Mouse (Mus musculus) layer of hippocampus, adult 9-10 months (tissue): ENCODE measurements around the gene Drc1.
A peak's percentile ranks its signal among the peaks of the same experiment; 100 is the strongest.

ENCODE experiments used
- DNase-seq: peaks from one replicate; pipeline ENCODE4 v3.0.0; 2022; ENCODE audit warnings: low spot score

The Drc1 gene

DNA sequence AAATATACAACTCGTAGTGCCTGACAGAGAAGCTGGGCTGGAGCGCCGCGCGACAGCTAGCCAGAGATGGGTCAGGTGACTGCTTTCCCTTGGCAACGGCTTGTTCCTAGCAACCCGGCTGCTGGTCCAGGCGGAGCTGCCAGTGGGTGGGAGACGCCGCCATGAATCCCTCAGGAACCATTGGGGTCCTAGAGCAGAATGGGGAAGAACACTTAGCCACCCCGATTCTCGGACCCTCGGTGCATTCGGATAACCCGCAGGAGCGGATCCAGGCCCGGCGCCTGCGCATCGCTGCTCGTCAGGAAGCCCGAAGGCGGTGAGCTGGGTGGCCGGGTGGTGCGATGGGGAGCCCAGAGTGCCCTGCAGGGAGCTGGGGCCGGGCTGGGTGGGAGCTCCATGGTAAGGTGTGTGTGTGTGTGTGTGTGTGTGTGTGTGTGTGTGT is at the start of gene Drc1:
TSS of gene Drc1 (plus strand) at position 98 of the 442 bp plus-strand sequence.
- no peak for DNase-seq

DNA sequence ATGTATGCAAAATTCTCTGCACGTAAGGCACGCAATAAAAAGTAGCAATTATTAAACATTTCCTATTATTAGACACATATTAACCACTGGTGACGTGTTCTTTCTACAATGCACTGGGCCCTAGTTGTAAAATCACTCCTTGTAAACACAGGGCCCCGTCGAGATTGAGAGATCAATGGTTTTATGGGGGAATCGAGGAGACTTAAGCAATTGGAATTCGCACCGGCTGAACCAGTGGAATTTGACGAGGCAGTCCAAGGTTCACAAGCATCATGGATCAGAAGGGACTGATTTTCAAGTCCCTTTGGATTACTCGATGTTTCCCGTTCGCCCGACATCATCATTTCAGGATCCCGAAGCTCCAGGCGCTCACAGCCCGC is 49.3 kb upstream of the Drc1 start:
- DNase-seq = no peak

DNA sequence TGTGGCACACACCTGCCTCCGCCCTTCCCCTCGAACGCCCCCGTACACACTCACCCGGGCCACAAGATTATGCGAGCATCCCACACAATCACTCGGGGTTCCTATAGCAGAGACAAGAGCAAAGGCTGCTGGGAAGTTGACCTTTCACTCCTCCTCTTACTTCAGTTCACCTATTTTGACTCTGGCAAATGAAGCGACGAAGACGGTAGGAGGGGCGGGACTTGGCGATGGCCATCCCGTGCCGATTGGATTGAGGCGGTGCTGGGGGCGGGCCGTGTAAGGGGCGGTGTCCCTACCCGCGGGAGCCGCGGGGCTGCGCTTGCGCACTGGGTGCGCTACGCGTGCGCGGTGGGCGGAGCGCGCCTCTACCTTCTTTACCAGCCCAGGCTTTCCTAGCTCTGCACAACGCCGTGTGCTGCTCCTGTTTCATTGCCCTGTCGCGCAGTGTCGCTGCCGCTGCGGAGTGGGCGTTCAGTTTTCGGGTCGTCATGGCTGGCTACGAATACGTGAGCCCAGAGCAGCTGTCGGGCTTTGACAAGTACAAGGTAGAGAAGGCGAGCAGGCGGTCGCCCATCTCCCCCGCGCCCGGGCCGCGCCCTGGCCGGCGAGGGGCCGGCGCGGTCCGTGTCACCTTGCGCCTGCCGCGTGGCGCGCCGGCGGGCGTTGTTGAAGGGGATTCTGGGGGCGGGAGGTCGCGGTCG is 48.8 kb upstream of the Drc1 start, which contains the start of gene Selenoi:
TSS of gene Selenoi (plus strand) at position 311 of the 701 bp plus-strand sequence.
- peak; percentile 94 for DNase-seq

DNA sequence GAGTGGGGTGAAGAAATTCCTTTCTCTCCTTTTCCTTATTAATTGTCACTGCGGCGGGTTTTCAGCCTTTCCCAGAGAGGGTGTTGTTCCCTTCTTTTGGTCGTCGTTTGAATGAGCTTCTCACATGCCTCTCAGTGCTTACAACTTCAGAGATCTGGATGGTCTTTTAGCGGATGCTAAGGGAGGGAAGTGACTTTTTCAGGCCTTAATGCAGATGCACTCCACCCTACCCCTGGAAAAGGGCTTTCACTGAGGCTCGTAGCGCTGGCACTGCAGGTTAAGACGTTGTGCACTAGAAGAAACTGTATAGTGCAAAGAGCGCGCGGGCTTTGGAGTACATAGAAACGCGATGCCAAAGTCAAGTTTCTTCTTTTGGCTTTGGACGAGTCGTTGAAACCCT is 48.1 kb upstream of the Drc1 start:
- no peak for DNase-seq

DNA sequence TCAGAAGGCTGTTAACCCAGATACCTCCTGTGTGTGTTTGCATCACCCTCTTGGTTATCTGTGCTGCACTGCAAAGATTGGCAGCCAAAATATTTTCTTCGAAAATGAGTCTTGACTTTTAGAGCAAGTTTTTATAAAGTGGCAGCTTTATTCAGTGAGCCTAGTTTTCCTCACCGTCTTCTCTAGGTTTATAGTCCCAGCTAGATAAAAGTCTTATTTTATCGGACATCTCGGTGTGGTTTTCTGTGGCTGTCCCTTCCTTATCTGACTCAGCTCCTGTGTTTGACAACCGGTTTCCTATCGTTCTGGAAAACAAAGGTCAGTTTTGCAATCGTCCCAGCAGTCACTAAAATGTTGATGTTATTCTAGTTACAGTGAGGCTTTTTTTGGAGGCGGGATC is 47.2 kb upstream of the Drc1 start:
- DNase-seq = no peak

DNA sequence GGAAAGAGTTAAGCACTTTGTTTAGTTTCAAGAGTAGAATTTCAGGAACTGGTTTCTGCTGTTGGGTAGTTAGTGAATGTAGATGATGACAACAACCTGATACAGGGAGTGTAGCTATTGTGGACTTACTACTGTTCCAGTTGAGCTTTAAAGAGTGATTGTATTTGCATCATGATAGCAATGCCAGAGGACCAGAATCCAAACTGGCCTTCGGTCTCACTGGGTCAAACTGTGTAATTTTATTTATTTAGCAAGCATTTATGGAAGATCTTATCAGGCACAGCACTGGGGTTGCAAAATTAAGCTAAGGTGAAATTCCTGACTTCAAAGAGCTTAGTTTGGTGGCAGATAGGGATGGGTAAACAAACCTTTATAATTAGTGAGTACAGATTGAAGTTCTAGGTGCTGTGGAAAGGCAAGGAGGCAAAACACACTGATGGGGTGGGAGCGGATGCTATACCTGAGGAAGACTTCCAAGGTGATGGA is 45.5 kb upstream of the Drc1 start:
- DNase-seq = no peak

DNA sequence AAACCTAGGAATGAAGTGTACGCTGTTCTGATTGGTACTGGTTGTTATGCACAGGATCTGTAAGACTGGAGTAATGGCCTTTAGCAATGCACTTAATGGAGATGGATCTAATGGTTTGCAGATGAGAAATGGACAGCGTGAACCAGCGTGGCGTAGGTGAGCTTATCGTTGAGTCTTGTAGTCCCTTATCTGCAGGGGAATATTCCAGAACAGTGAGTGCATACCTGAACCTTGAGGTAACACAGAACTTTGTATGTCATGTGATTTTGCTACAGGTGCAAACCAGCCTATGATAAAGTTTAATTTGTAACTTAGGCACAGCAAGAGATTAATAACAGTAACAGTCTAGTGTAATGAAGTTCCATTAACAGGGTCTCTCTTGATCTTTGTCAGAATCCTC is 42.7 kb upstream of the Drc1 start:
- no peak for DNase-seq

DNA sequence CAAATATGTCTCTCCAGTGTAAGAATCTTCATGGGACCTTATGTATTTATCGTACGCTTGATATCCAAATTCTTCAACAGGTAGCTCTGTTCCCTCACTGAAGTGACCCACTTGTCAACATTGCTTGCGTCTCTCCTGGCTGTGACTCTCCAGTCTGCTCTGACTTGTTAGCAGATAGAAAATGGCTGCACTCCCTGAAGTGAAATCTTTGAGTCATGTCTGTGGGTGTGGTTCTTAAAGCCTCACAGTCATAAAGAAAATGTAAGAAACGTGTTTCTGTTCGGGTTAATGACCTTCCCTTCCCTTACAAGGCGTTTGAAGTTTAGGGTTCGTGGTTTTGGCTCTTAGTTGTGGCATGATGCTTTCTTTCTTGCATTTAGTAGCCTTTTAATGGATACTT is 40.6 kb upstream of the Drc1 start:
- DNase-seq = no peak

DNA sequence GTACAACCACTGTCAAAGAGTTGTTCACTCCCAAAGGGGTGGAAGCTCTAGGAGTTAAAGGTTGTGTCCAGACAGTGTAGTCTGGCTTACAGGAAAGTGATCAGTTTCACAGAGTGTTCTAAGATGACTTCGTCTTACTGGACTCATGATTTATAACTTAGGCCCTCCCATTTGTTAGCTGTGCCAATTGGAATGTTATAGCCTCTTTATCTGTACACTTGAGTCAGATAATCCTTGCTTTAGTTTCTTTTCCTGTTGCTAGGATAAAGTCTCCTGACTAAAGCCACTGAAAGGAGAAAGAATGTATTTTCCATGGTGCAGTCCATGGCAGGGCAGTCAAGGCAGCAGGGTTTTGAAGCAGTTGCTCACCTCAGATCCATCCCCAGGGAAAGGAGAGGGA is 38.8 kb upstream of the Drc1 start:
- DNase-seq = no peak

DNA sequence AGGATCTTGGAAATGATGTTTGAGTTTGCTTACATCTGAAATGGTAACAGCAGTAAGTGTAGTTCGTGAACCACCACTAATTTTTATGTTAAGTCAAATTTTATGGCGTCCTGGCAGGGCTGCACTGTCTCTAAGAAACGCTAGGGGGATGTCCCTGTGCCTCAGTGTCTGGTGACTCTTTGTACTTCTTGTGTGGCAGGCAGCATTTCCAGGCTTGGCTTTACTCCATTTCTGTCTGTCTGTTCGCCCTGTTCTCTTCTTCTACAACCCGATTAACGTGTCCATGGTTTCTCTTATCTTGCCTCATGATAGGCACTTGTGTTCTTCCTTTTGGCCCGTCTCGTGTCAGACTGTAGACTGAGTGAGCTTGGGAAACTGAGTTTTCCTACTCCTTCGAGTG is 37.4 kb upstream of the Drc1 start:
- no peak for DNase-seq

DNA sequence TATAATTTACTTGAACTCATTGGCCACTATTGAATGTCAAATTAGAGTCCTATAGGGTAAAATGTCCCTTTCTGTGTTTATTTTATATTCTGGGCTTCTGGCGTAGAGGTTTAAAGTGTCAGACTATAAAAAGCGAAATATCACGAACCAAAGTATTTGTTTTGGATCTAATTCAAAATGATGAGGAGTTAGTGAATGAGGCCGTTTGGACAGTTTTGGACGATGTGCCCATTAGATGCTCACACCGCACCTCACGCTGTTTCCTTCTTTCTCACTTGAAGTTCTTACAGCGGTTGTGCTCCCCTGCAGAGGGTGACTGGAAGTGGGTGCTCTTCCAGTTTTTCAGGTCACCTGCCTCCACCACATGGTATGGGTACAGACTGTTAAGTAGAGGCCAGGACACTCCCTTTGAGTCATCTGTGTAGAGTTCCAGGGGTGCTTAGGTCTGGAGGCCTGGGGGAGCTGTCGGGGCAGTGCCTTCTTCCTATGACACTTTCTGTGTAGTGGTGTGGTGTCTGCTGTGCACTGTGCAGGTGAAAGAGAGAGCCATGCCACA is 35.2 kb upstream of the Drc1 start:
- no peak for DNase-seq

DNA sequence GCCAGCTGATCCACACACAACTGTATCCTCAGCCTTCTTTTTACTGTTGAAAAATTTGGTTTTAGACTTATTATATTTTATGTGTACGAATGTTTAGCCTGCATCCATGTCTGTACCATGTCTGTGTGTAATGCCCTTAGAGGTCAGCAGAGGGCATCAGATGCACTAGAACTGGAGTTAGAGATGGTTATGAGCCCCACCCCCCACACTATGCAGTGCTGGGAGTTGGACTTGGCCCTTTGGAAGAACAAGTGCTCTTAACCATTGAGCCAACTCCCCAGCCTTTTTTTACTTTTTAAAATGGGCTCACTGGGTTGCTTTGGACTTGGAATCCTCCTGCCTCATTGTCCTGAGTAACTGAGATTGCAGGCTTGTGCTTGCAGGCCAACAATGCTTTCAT is 33.5 kb upstream of the Drc1 start:
- no peak for DNase-seq

DNA sequence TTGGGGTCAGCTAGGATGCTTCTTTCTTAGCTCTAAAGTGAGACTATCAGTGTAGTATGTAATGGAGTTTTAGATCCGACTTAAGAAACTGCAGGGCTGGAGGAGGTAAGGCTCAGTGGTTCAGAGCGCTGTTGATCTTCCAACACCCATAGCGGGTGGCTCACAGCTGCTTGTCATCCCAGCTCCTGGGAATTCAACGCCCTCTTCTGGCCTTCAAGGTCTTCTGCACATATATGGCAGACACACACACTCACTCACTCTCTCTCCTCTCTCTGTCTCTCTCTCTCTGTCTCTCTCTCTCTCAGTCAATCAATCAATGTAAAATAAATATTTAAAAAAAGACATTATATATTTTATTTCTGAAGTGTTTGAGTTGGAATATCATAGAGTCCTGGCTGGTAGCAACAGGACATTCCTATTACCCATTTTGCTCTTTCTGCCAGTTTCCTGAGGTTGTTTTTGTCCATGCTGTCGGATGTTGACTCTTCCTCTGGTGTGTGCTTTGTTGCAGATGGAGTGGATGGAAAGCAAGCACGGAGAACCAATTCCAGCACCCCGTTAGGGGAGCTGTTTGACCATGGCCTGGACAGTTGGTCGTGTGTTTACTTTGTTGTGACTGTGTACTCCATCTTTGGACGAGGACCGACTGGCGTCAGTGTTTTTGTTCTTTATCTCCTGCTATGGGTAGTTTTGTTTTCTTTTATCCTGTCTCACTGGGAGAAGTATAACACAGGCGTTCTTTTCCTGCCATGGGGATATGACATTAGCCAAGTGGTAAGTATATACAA is 25.4 kb upstream of the Drc1 start:
- no peak for DNase-seq

DNA sequence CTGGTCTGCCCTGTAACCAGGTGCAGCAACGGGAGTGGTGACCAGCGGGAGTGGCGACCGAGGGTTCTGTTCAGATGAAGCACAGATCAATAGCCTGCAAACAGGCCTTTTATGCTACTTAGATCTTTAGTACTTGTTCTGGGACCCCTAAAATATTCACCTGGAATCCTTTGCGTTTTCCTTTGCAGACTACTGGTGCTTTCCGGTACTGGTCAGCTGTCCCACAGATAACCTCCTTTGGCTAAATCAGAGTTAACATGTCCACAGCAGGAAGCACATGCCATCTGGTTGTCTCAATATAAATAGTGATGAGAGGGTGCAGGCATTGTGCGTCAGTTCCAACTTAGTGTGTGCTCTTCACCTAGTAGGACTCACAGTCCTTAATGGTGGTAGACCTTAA is 22.4 kb upstream of the Drc1 start:
- DNase-seq = no peak

DNA sequence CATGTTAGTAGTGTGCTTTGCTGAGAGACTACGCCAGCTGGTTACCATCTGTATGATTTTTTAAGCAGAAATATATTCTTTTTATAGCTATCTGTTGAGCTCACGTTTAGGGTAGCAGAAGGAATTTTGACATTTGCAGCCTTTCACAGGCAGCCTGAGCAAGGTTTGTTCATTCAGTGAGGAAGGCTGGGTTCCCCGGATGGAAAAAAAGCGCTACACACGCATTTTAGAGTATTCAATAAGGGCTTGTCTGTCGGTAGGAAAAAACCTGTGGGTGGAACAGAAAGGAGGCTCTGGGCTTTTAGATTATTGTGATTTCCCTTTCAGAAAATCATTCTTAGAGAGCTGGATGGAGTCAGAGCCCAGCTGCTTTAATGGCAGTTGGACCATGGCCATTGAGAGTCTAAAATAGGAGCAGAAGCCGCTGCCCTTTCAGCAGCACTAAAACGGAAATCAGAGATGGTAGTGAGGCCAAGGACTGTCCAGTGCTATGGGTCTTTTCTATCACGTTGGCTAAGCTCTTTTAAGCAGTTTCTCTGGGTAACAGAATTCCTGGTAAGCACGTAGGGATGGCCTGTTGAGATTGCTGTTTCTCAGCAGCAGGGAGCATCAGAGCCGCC is 10.5 kb upstream of the Drc1 start:
- peak; percentile 69 for DNase-seq

DNA sequence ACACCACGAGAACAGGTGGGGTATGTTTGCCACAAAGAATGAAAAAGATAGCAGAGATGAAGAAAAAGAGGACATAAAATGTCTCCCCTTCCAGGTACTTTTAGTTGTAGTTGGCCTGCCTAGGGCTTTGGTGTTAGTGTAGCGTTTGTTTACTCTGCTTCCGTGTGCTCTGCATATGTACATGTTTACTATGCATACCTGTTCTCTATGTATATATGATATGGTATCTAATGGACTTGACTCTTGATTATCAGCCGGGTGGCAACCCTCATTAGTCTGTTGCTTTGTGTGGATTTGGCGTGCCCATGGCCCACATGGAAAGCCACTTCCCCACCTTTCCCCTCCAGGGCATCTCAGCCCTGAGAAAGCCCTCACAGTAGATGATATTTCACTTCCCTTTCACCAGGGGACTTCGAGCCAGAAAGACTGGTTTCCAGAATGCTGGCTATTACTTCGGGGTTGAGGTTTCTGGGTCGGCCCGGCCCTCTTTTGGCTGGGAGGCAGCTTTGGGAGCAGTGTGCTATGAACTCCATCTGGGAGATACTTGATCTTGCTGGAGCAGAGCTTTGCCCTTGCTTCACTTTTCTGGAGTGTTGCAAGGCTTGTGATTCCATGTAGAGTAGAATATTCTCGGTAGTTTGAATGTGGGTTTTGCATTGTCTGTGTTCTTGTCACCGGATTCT is 9.4 kb upstream of the Drc1 start:
- no peak for DNase-seq

DNA sequence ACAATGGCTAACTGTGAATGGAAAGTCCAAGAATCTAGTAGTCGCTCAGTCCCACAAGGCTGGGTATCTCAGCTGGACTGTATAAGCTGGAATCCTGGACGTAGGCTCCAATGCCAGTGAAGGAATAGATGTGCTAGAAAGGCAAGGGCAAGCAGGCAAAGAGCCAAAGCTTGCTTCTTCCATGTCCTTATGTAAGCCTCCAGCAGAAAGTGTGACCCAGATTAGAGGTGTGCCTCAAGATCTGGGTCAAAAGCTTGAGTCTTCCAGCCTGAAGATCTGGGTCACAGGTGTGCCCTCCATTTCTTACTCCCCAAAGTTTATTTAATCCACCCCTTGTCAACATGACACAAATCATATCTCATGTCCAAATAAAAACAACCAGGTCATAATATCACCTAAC is 4.8 kb upstream of the Drc1 start:
- no peak for DNase-seq

DNA sequence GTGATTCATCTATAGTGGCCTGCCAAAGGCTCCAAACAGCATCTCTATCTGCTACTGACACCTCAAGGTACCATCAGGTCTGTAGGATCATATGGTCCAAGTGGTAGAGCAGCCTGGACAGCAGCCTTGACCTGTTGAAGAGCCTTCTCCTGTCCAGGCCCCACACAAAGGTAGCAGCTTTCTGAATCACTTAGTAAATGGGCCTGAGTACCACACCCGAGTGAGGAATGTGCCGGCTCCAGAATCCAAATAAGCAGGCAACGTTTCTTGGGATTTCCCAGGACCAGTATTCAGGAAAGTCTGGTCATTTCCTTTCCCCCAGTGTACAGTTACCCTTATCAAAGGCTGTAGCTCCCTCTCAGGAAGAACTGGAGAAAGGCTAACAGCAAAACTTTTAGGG is 2.2 kb upstream of the Drc1 start:
- no peak for DNase-seq

DNA sequence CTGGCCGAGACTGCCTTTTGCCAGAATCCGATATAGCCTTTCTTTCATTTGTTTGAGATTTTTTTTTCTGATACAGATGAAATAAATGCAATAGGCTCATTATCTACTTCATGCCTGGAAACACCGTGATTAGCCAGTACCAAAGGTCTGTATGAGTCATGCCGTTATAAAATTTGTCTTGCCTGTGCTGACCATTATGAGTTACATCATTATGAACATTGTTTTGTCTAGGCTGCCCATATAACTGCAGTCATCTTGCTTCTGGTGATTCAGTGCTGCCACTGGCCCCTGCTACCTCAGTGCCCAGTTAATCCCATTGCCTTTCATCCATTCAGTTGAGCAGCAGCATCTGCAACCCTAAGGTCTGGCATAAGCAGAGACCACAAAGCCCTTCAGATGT is 1.7 kb upstream of the Drc1 start:
- DNase-seq = no peak

DNA sequence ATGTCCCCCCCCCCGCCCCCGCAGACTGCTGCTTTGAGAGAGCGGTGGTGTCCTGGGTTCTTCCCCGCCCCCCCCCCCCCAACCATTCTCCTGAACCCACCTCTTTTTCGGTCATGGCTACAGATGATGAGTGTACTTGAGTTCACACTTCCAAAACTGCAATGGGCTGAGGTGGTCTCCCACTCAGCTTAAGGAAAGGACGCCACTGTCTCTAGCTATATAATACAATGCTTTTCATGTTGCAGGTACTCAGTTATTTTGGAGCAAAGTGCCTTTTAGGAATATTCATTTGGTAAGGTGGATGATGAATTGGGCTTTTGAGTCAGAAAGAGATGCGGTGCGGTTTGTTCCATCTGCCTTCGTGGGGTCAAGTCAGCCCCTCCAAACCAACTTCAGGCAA is 324 bp upstream of the Drc1 start:
- DNase-seq = no peak

DNA sequence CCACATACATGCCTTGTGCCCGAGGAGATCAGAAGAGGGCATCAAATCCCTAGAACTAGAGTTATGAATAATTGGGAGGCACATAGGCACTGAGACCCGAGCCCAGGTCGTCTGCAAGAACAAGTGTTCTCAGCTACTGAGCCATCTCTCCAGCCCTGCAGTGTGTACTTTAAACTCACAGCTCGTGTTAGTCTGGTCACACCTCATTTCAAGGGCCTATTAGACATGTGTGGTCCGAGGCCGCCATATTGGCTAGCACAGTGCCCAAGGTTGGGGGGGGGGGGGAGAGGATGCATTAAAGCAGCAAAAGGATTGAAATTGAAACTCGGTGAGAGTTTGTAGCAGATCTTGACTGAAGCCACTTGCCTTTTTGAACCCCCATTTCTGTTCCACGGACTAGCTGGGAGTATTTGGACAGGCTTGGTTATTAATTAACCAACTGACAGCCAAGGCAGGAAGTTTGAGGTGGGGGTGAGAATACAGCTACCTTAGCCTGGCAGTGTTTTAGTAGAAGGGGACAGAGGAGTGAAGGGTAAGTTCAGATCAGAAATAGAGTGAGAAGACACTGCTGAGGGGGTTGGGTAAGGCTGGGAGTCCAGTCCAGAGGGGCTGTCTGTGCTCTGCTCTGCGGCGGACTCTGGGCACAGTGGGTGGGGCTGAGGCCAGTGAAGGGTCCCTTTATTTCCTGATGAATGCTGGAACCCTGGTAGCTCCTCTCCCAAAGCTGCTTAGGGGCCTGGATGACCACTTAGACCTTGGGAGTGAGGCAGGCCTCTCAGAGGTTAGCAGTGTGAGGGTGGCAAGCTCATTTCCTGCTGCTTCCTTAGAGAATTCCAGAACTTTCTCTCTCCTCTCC is 5.0 kb downstream of the Drc1 start:
- DNase-seq = no peak
